Mouse (Mus musculus) frontal cortex, postnatal 14 days (tissue): ENCODE data around the gene Plekho1.

Source experiments
- DNase-seq, 2 experiments: peaks; one replicate each; pipeline ENCODE4 v3.0.0; 2022; ENCODE audit warnings: low spot score in 2 of 2

Gene Plekho1

GRCm38 (mm10) chr3:96008463-96008862 is 12.7 kb upstream of the Plekho1 start:
- no peak for DNase-seq

DNA sequence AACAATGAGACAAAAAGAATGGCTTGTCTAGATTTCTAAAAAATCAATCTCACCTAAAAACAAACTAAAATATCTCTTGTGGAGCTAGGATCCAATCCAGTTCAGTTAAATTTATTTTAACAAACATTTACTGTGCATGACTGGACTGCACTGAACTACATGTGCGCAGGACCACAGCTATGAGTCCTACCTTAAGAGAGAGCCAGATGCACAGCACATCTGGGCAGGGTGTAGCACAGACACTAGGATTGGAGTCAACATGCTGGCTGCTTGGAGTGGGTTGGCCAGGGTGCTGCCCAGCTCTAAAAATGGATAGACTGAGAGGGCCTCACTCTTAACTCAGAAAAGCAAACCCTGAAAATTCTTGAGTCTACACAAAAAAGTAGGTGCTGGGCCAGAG is 5.8 kb upstream of the Plekho1 start:
- no peak for DNase-seq

DNA sequence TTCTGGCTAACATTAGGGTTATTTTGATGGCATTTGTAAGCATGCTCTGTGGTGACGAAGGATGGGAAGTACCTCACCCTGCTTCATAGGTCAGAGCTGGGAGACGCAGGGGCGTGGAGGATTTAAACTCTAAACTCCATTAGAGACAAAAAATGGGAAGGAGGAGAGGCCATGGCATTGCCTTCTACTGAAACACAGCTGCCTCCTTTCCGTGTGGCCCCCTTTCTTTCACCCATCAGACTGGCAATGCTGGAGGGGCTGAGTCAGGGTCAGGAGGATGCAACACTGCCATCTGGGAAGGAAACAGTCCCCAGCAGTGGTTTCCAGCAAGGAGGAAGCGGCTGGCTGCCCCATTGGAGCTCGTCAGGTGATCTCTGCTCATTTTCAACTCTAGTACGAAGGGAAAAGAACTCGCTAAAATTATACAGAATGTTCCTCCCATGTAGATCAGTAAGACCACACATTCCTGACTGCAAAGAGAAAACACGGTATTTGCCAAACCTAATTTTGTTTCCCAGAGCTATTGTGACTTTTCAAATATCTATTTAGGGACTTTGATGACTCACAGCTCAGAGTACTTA is 5.2 kb upstream of the Plekho1 start:
- DNase-seq: no peak

DNA sequence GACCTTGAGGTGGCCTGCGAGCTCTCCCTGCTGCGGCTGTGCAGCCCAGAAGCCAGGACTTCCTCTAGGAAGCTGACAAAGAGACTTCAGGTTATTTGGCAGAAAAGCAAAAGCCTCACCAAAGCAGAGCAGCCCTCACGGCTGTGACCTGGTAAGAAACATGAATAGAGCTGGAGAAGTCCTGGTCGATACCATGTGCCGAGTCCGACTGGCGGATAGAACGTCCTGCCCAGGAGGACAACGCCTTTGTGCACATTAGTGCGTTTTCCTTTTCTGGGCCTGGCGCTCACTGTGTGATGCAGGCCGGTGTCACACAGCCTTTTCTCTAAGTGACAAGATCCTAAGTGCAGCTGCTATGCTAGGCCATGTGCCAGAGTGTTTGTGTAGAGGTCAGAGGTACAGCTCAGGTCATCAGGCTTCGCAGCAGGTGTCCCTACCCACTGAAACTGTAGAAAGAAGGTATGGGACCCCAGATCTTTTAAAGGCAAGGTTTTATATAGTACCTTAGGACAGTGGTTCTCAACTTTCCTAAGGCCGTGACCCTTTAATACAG is 4.4 kb upstream of the Plekho1 start:
- no peak for DNase-seq

DNA sequence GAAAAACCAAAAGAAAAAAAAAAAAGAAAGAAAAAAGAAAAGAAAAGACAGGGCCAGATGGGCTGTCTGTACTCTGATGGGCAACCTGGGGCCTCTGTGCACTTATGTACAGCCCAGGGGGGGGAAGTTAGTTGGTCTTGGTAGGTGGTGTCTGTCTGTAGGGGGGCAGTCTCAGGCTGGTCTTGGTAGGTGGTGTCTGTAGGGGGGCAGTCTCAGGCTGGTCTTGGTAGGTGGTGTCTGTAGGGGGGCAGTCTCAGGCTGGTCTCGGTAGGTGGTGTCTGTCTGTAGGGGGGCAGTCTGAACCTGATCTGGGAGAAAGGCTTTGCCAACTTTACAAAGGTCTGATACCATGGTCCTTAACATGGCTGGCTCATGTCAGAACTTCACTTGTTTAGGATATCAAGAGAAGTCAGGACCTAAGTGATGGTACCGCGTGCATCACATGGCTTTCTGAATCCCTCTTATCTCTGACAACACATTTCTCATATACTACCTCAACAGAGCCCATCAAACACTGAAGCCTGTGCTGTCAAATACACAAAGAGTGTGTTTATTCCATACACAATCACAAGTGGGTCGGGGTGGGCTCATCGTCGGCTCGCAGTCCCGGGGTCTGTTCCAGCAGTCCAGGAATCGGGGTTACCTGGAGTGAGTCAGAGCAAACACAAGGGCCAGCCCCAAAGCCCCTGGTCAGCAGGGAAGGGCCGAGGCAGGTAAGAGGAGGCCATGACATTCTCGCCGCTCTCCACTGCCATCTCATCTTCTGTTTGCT is 3.7 kb upstream of the Plekho1 start:
- no peak for DNase-seq

- DNase-seq: no peak
Observed at GRCm38 (mm10) chr3:95997203-95997721, 1.5 kb upstream of the Plekho1 start.

DNA sequence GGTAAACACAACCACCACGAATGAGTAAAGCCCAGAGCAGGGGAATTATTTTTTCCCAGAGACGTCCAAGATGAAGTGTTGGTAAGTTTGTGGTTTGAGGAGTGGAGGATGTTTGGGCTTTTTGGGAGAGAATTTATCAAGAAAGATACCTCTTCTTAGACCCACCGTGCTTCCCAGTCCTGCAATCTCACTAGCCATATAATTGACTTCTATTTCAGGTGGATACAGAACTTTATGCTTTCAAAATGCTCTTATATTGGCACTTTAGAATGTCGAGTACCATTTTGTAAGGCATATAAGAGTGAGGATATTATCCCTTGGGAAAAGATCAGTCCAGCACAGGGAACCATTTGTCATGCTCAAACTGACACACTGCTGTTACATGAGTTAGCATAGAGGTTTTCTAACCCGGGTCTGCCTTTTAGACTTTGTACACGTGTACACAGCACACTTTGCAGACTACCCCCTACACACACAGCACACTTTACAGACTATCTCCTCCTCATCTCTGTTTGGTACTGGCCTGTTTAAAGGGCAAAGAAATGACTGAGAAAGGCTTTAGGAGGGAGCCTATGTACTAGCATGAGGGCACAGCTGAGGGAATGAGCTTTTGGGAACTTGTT is 761 bp upstream of the Plekho1 start:
- no peak for DNase-seq

GRCm38 (mm10) chr3:95994975-95995801 is 613 bp downstream of the Plekho1 start:
- no peak for DNase-seq

- DNase-seq: no peak
Observed at GRCm38 (mm10) chr3:95994381-95994846, 1.4 kb downstream of the Plekho1 start.

DNA sequence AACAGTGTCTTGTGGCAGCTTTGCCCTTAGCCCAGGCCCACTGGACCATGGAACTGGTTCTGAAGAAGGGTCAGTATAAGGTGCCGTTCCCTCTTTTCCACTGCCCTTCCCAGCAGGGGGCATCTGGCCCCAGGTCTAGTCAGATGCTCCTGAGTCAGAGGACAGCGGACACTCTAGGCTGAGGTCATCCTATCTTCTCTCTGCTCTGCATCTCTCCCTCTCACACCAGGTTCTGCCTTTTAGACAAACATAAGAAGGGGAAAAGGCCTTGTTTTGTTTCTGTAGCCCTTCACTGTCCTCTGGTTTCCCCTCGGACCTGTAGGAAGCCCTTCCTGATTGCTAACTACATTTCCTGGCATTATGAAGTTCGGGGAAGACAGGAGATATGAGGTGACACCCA is 1.9 kb downstream of the Plekho1 start:
- no peak for DNase-seq

DNA sequence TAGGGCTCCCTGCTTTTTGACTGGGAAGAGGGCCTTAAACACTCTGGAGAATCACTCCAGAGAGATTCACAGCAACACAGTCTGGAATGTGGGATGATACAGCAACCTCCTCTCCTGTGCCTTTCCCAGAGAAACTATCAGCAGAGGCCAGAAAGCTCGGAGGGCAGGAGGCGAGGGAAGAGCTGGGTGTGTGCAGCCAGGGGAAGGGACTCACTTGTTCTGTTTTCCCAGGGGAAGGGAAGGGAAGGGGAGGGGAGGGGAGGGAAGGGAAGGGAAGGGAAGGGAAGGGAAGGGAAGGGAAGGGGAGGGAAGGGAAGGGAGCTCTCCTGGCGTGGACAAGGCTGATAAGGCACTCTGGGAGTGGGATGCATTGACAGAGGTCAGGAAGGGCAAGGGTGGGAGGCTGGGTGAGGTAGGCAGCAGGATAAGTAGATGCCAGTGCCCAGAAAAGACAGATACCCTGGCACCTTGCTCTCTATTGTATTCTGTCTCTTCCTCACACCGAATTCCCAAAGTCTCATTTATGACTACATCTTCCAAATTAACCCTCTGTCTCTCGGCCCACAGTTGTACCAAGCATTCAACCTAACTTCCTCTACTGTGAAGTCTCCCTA is 2.7 kb downstream of the Plekho1 start:
- no peak for DNase-seq

- no peak for DNase-seq
Observed at GRCm38 (mm10) chr3:95990413-95990941, 5.3 kb downstream of the Plekho1 start.

DNA sequence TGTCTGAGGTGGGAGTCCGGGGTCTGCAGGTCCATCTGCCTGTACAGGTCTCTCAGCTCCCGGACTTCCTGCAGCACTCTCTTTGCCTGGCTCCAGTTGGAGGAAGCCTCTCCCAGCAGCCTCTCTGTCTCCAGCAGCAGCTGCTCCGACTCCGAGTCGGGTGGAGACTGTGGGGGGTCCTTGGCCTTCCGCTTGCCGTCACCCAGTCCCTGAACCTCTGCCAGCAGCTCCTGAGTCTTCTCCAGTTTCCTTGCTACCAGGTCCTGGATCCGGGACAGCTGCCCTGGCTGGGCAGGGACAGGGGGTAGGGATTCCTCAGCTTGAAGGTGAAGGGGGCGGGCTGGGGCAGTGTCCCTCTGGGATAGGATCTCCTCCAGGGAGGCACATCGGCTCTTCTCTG is 6.8 kb downstream of the Plekho1 start:
- no peak for DNase-seq

DNA sequence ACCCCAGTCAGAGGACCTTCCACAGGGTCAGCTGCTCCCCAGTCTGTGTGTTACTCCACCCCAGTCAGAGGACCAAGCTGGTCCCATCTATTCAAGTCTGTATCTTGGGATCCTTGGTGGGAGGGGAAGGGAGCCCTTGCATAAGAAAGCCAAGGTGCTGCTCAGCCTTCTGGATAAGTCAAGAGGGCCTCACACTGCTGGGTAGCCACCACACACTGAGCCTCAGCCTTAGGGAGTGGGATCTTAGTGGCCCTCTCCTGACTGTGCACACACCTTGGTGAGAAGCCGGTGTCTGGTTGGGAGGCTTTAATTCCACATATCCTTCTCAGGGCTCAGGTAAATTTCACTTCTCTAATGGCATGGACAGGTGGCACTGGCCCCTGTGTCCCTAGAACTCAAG is 7.7 kb downstream of the Plekho1 start:
- DNase-seq: no peak

GRCm38 (mm10) chr3:95987386-95988110 is 8.3 kb downstream of the Plekho1 start:
- DNase-seq: no peak

- DNase-seq: no peak
Observed at GRCm38 (mm10) chr3:95986984-95987383, 8.8 kb downstream of the Plekho1 start.

- DNase-seq: peak in 1 of 2 experiments; percentile 79
Observed at GRCm38 (mm10) chr3:95986001-95986622, 9.7 kb downstream of the Plekho1 start.

- peak in 1 of 2 experiments; percentile 67 for DNase-seq
Observed at GRCm38 (mm10) chr3:95985209-95986000, 10.4 kb downstream of the Plekho1 start.

DNA sequence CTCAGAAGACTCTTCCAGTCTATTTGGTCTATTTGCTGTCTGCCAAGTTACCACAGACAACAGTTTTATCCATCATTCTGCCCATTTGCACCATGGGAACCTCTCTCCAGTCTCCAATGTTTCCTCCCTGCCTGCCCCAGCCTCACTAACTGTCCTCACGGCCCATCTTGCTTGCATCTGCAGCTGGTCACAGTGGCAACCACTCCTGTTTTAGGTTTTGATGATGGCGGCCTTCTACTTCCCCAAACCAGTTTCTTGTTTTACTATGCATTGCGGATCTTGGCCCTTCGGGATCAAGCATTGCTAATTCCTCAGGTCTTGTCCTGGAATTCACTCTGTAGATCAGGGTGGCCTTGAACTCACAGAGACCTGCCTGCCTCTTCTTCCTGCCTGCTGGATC is 13.7 kb downstream of the Plekho1 start:
- DNase-seq: no peak
